Mouse (Mus musculus) E14TG2a.4 (cell line): ENCODE results near the gene Zbtb24.

ENCODE experiments used
- CTCF ChIP-seq: conservative IDR thresholded peaks from 2 replicates; pipeline ENCODE4 v1.5.1; 2014; ENCODE audit warnings: low read length
- POU5F1 ChIP-seq: IDR thresholded peaks from 2 replicates; pipeline ENCODE4 v1.6.1; 2014; ENCODE audit warnings: low read length, borderline replicate concordance

- no peak for TF ChIP-seq CTCF
- TF ChIP-seq POU5F1 = no peak
These were observed 31.0 kb downstream of the Zbtb24 start for GRCm38 (mm10) chr10:41480938-41481880.
